Mouse (Mus musculus) left cerebral cortex, adult 18-20 months (tissue): ENCODE measurements around the gene Zfp575. TPM values are rescaled to one million over a fixed set of nuclear protein-coding genes. Genes with fewer than 3 reads are reported as not detected.
A peak's percentile ranks its signal among the peaks of the same experiment; 100 is the strongest.
"Not testable (repeated sequence)": the region's sequence is repeated elsewhere in the genome, so short reads cannot be mapped to it uniquely, and the experiment has no call there.

ENCODE experiments used
- DNase-seq, 2 experiments: peaks; one replicate each; pipeline ENCODE4 v3.0.0; 2021 to 2022; ENCODE audit warnings: low spot score in 2 of 2, mixed read lengths in 1 of 2
- long read RNA-seq, 2 experiments: library from polyadenylated mRNA; stranded (forward); transcript quantifications; one replicate each; pipeline ENCODE4 v2.0.0; 2021
- total RNA-seq, 2 experiments: library from RNA; stranded (reverse); gene quantifications; 2 replicates each; pipeline ENCODE4 v1.2.3; 2021

The Zfp575 gene
- total RNA-seq: 1 to 10 TPM; 6.9 to 7.3 TPM
- long read RNA-seq, experiment 1, transcript Zfp575-201 (4 exons, 2,741 nt): major isoform, 32 of 53 reads
- long read RNA-seq, experiment 1, partial matches to known transcripts: 10 of 53 reads
- long read RNA-seq, experiment 1, other reads (novel, unspliced or antisense): 11 of 53 reads
- long read RNA-seq, experiment 2, transcript Zfp575-201 (4 exons, 2,741 nt): major isoform, 17 of 25 reads
- long read RNA-seq, experiment 2, partial matches to known transcripts: 3 of 25 reads
- long read RNA-seq, experiment 2, other reads (novel, unspliced or antisense): 5 of 25 reads

DNA sequence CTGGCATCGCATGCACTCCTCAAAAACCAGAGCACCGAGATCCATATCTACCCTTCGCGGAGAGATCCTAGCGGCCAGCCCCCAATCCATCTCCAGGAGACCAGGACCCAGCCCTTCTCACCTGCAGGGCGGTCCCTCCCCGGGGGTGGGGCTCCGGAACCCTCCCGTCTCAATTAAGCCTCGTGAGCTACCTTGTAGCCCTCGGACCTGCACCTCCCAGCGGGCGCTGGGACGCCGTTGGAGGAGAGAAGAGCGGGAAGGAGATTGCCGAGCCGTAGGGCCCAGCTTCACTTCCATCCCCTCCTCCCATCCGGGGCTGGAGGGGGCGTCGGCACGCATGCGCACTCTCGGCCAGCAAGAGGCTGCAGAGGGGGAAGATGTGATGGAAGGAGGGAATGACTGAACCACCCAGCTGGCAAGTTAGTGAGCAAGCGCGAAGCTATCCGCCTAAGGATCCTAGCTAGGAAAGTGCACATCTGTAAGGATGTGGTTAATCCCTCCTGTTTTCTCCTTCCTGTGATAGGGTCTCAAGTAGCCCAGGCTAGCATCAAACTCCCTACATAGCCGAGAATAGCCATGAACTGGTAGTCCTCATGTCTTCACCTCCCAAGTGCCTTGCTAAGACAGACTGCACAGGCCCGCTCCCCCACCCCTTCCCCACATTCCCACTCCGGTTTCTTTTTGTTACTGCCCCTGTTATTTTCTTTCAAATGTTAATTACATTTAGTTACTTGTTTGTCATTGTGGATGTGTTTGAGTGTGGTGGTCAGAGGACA is at the start of gene Zfp575, which contains the start of gene Ethe1:
Zfp575 (minus strand) TSS at position 312 of the 776 bp plus-strand sequence.
Ethe1 (plus strand) TSS at position 214 of the 776 bp plus-strand sequence.
- DNase-seq: peak; percentile 85 to 88

- no peak for DNase-seq
Measured at GRCm38 (mm10) chr7:24637046-24637445, 49.6 kb upstream of the Zfp575 start.

- no peak for DNase-seq
Measured at GRCm38 (mm10) chr7:24636264-24636663, 48.8 kb upstream of the Zfp575 start, which contains the start of gene Lypd3. Gene Lypd3, plus strand, starts transcription at chr7:24636550.

DNA sequence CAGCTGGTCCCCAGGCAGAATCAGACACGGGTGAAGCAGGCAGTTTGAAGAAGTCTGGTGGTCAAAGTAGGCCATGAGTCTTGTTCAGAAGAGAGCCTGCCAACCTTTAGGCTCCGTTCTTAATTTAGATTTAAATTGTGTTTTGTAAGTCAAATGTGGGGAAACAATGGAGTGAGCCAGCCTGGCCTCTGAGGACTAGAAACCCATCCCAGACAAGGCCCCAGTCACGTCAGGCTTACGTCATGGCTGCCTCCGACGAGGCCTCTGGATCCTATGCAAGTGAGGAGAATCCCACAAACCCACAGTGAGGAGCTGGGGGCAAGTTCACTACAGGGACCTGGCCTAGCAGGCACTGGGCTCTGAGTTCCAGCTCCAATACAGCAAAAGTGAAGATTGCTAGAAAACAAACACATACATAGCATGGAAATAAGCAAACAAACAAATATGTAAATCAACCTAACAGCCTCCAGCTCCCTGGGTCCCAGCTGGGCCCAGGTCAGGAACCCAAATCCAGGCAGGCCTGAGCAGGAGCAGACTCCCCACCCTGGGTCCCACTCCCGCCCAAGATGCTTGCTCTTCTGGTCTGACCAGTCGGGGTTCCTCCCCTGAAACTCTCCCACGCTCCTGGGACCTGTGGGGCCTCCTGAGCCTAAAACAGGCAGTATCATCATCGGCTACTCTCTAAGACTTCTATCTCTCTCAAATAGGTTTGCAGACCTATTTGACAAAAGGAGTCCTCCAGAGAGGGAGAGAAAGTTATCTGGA is 42.9 kb upstream of the Zfp575 start:
- no peak for DNase-seq

DNA sequence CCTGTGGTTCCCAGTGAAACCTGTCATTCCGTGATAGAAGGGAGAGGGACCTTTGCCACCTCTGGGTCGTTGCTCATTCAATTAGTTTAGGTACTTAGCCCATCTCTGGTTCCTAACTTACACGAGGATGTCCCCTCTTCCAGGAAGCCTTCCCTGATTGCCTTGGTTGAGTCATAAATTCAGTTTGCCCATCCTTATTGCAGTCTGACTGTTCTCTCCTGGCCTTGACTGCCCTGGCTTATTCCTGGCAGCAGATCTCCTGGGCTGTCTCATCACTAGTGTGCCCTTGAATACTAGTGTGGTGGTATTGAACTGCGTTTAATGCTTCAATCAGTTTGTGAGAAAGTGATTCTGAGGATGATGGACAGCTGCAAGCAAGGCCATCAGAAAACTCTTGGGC is 42.2 kb upstream of the Zfp575 start:
- no peak for DNase-seq

- DNase-seq: peak in 1 of 2 experiments; percentile 24
Measured at GRCm38 (mm10) chr7:24628685-24629610, 41.5 kb upstream of the Zfp575 start.

GRCm38 (mm10) chr7:24622967-24623366 is 35.5 kb upstream of the Zfp575 start:
- DNase-seq: no peak

GRCm38 (mm10) chr7:24621193-24621592 is 33.8 kb upstream of the Zfp575 start:
- DNase-seq: no peak

DNA sequence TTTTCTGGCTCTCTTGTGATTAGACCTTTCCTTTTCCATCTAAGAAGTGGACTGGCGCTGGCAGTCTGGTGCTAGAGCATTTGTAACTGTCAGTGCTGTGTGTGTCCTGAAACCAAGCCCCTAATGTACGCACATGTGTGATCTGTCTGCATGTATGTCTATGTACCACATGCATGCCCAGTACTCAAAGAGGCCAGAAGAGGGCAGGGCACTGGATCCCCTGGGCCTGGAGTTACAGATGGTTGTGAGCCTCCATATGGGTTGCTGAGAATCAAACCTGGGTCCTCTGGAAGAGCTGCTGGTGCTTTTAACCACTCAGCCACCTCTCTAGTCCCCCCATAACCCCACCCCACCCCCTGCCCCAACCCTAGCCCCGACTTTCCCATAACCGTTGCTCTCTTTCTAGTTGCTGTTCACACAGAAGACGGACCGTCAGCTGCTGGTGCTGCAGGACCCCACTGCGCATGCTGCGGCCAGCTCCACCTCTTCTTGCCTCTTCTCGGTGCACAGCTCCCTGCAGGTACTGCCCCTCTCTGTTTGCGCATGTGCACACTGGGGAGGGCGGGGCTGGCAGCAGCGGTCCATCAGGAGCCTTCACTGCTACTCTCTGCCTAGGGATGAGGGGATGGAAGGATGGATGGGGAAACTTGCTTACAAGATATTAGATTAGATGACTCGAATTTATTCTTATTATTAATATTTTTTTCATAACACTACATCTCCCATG is 32.4 kb upstream of the Zfp575 start:
- DNase-seq: no peak

- not testable (repeated sequence) for DNase-seq
Measured at GRCm38 (mm10) chr7:24618374-24618773, 30.9 kb upstream of the Zfp575 start.

DNA sequence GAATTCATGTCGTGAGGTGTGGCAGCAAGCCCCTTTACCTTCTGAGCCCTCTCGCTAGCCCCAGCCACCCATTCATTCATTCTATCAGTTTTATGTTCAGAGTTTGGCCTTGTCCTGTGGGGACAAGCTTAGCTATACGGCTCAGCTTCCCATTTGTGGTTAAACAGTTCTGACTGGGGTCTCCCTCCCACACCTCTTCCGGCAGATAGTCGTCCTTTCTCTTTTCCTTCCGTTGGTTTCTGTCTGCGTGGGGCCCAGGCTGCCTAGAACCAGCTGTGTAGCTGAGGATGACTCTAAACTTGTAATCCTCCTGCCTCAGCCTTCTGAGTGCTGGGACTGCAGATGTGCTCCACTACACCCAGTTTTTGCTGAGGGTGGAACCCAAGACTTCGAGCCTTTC is 30.3 kb upstream of the Zfp575 start:
- no peak for DNase-seq

GRCm38 (mm10) chr7:24614816-24615215 is 27.4 kb upstream of the Zfp575 start:
- DNase-seq: no peak

DNA sequence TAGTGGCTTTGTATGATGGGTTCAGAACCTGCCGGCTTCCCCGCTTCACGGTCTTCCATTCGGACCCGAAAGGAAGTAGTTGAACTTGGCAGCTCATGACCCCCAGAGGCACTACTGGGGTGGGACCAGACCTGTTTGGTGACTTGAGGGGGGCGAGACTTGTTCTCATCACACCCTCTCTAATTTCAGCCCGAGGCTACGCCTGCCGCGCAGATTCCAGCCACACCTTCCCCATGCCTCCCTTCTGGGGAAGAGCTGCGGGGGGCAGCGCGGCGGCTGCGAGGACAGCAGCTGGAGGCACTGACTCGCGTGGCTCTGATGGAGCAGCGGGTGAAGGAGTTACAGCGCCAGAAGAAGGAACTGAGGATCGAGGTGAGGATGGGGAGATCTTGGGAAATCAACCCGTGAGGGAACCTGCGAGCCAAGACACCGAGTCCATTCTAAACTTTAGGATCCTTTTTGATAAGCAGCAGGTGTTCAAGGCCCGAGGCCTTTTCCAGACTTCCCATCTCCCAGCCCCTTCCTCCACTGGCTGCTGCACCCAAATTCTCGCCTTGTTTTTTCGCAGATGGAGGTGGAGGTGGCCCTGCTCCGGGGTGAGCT is 25.0 kb upstream of the Zfp575 start:
- no peak for DNase-seq

DNA sequence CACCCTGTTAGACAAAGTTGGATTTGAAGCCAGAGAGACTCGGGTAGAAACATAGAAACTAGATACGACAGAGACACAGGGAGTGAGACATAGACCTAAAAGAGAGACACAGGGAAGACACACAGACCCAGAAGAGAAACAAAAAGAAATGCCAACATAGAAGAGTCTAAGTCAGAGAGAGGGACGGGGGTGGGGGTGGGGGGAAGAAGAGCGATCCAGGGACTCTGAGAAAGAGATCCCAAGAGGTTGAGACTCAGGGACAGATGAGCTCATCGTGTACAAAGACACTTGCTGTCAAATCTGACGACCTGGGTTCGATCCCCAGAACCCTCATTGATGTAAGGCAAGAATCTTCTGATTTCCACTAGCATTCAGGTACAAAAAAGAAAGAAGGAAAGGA is 24.3 kb upstream of the Zfp575 start:
- no peak for DNase-seq

DNA sequence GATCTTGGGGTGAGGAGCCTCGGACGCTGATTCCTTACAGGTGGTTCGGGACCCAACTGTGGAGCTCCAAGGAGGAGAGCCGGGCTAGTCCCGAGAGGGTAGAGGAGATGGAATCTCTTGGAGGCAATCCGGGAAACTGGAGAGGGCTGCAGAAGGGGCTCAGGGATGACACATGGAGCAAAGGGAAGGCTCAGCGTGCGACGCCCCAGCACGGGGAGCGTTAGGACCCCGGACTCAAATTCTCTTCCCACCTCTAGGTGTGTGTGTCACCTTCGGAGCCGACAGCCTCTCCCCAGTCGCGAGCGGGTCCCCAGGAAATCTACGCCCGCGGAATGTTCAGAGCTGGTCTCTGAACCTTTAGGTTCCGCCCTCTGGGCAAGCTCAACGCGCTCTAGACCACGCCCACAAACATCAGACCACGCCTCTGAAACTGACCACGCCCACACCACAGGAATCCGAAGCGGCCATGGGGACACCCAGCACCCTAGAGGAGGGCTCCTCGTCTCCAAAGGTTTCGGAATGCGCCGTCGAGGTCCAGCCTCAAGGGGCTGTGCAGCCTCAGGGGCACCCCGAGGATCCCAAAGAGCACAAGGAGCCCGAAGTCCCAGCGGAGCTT is 23.5 kb upstream of the Zfp575 start:
- peak in 1 of 2 experiments; percentile 40 for DNase-seq

GRCm38 (mm10) chr7:24610144-24610878 is 22.9 kb upstream of the Zfp575 start, which contains the start of gene Phldb3:
Gene Phldb3, plus strand, starts transcription at chr7:24610763.
- DNase-seq: no peak

GRCm38 (mm10) chr7:24608561-24608960 is 21.1 kb upstream of the Zfp575 start:
- DNase-seq: no peak

DNA sequence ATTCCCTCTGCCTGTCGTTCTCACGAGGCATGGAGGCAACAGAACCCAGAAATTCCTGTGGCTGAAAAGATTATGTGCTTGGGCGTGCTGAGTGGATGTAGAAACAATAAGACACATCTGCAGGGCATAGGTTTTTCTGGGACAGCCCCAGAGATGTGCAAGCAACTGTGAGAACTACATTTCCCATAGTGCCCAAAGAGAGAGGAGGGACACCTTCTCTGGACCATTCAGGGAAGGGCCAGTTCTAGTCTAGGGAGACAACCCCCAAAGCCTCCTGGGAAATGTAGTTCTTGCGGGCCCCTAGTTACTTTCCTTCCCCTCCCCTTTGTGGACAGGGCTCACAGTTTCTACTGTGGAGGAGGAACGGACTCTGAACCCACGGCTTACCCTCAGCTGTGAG is 20.6 kb upstream of the Zfp575 start:
- no peak for DNase-seq
